Mouse (Mus musculus) intestine, postnatal 0 days (tissue): ENCODE measurements around the gene Apobec1. TPM values are rescaled to one million over a fixed set of nuclear protein-coding genes. Genes with fewer than 3 reads are reported as not detected.

Experiments used
- ATAC-seq: fragments of 200-750 bp; cut with Nextera tagmentation; 2 replicates; pipeline ENCODE4 v1.8.0; 2017; ENCODE audit warnings: mild to moderate bottlenecking, moderate TSS enrichment, moderate library complexity
- H3K27ac ChIP-seq: fragments of 300-500 bp; sonication (generic); 2 replicates; pipeline ENCODE4 v1.5.1; 2014; ENCODE audit warnings: mild to moderate bottlenecking, low read depth, low read length, moderate library complexity
- H3K27me3 ChIP-seq: fragments of 300-500 bp; sonication (generic); replicated peaks from 2 replicates; pipeline ENCODE4 v1.6.1; 2014; ENCODE audit warnings: low read length, mixed read lengths; ENCODE audit not compliant: control insufficient read depth, insufficient read depth
- H3K36me3 ChIP-seq: fragments of 300-500 bp; sonication (generic); 2 replicates; pipeline ENCODE4 v1.6.1; 2014; ENCODE audit warnings: mild to moderate bottlenecking, moderate library complexity; ENCODE audit not compliant: control insufficient read depth, insufficient read depth
- H3K4me1 ChIP-seq: fragments of 300-500 bp; sonication (generic); replicated peaks from 2 replicates; pipeline ENCODE4 v1.6.1; 2014; ENCODE audit warnings: antibody characterized with exemption, low read length, mixed read lengths; ENCODE audit not compliant: control insufficient read depth, insufficient read depth
- H3K4me2 ChIP-seq: fragments of 300-500 bp; sonication (generic); replicated peaks from 2 replicates; pipeline ENCODE4 v1.6.1; 2014; ENCODE audit warnings: low read depth, mild to moderate bottlenecking, moderate library complexity
- H3K4me3 ChIP-seq: fragments of 300-500 bp; sonication (generic); 2 replicates; pipeline ENCODE4 v1.5.1; 2014; ENCODE audit warnings: low read depth, low read length
- H3K9ac ChIP-seq: fragments of 300-500 bp; sonication (generic); 2 replicates; pipeline ENCODE4 v1.6.1; 2014; ENCODE audit warnings: mild to moderate bottlenecking, low read depth, low read length
- H3K9me3 ChIP-seq: fragments of 300-500 bp; sonication (generic); 2 replicates; pipeline ENCODE4 v1.6.1; 2016; ENCODE audit warnings: mixed run types; ENCODE audit not compliant: control insufficient read depth
- CTCF ChIP-seq: sonication (generic); IDR thresholded peaks from 2 replicates; pipeline ENCODE4 v1.5.1; 2016; ENCODE audit warnings: low read depth, mild to moderate bottlenecking, control low read depth, antibody characterized with exemption, moderate library complexity
- WGBS: fragments of 180-500 bp; shearing (Covaris S2); extraction: QIAGEN DNeasy Blood & Tissue Kit; methylation state at CpG from one replicate; pipeline ENCODE4 v1.1.7; 2014; 5-methylcytosine and 5-hydroxymethylcytosine counted together
- polyA plus RNA-seq: library from polyadenylated mRNA; unstranded; fragments of >200 nt; fragmentation: Nextera tagmentation; extraction: Ambion mirVana; gene quantifications from 2 replicates; pipeline ENCODE4 v1.2.1, GENCODE M21; 2015

Apobec1 gene
- polyA plus RNA-seq, 1 experiment from 2014 or later: 26.0 TPM

- H3K27ac ChIP-seq: no peak overlapping the region
- H3K9me3 ChIP-seq: no peaks in the 10 kb centered on the region
- no peaks in the 10 kb centered on the region for H3K27me3 ChIP-seq
- H3K9ac ChIP-seq: no peak overlapping the region
- no peak overlapping the region for H3K4me3 ChIP-seq
- no peaks in the 10 kb centered on the region for H3K4me1 ChIP-seq
- no peak for ATAC-seq
- WGBS: 79% methylated on average over 7 of the region's 7 CpGs
- no peak overlapping the region for H3K4me2 ChIP-seq
- no peaks in the 10 kb centered on the region for H3K36me3 ChIP-seq
- TF ChIP-seq CTCF: no peak
Measured at GRCm38 (mm10) chr6:122635315-122635714, 33.1 kb upstream of the Apobec1 start.

GRCm38 (mm10) chr6:122633411-122633810, 31.2 kb upstream of the Apobec1 start:
- no peak overlapping the region for H3K9ac ChIP-seq
- H3K27ac ChIP-seq: no peak overlapping the region
- peak; percentile 67 for TF ChIP-seq CTCF
- H3K9me3 ChIP-seq: no peaks in the 10 kb centered on the region
- no peak overlapping the region for H3K4me2 ChIP-seq
- no peaks in the 10 kb centered on the region for H3K27me3 ChIP-seq
- 46% methylated on average over 9 of the region's 9 CpGs for WGBS
- no peaks in the 10 kb centered on the region for H3K36me3 ChIP-seq
- no peak overlapping the region for H3K4me3 ChIP-seq
- no peak for ATAC-seq
- no peaks in the 10 kb centered on the region for H3K4me1 ChIP-seq

GRCm38 (mm10) chr6:122627469-122628108, 25.3 kb upstream of the Apobec1 start:
- no peak overlapping the region for H3K9ac ChIP-seq
- no peak for ATAC-seq
- peak overlapping the region; percentile 31; the same call in 1 of the 2 replicates for H3K4me3 ChIP-seq
- H3K4me1 ChIP-seq: no peaks in the 10 kb centered on the region
- no peak for TF ChIP-seq CTCF
- WGBS: 28% methylated on average over 20 of the region's 20 CpGs
- no peaks in the 10 kb centered on the region for H3K9me3 ChIP-seq
- no peaks in the 10 kb centered on the region for H3K27me3 ChIP-seq
- H3K27ac ChIP-seq: no peak overlapping the region
- H3K36me3 ChIP-seq: no peaks in the 10 kb centered on the region
- peak overlapping the region; percentile 59 for H3K4me2 ChIP-seq

GRCm38 (mm10) chr6:122626110-122626509, 23.9 kb upstream of the Apobec1 start, which contains the start of gene Dppa3:
Dppa3 (plus strand) TSS chr6:122626410.
- WGBS: 85% methylated on average over 8 of the region's 8 CpGs
- Histone ChIP-seq H3K9me3 (no peaks in the 10 kb centered on the region), H3K36me3 (no peaks in the 10 kb centered on the region), H3K4me2 (peak within 1 kb of the TSS; percentile 59), H3K27me3 (no peaks in the 10 kb centered on the region), H3K4me1 (no peaks in the 10 kb centered on the region), H3K4me3 (0 out of 2 replicates have a peak within 1 kb of the TSS, but pooled peaks have one; percentile 0), H3K9ac (no peak within 1 kb of the TSS), H3K27ac (no peak within 1 kb of the TSS)
- no peak for ATAC-seq
- TF ChIP-seq CTCF: no peak

- no peak overlapping the region for H3K4me2 ChIP-seq
- WGBS: 51% methylated on average over 4 of the region's 4 CpGs
- ATAC-seq: peak; percentile 67
Measured at GRCm38 (mm10) chr6:122625156-122625555, 22.9 kb upstream of the Apobec1 start.

GRCm38 (mm10) chr6:122624480-122624879, 22.2 kb upstream of the Apobec1 start:
- Histone ChIP-seq H3K27ac (no peak overlapping the region), H3K4me3 (no peak overlapping the region), H3K4me2 (no peak overlapping the region), H3K27me3 (no peaks in the 10 kb centered on the region), H3K36me3 (no peaks in the 10 kb centered on the region), H3K4me1 (no peaks in the 10 kb centered on the region), H3K9me3 (no peaks in the 10 kb centered on the region), H3K9ac (no peak overlapping the region)
- no peak for ATAC-seq
- no peak for TF ChIP-seq CTCF
- 65% methylated on average over 5 of the region's 5 CpGs for WGBS

More at GRCm38 (mm10) chr6:122625156-122625555, 22.9 kb upstream of the Apobec1 start:
- TF ChIP-seq CTCF: no peak
- Histone ChIP-seq H3K9ac (no peak overlapping the region), H3K4me3 (no peak overlapping the region), H3K9me3 (no peaks in the 10 kb centered on the region), H3K36me3 (no peaks in the 10 kb centered on the region), H3K27ac (no peak overlapping the region), H3K27me3 (no peaks in the 10 kb centered on the region), H3K4me1 (no peaks in the 10 kb centered on the region)
